Mouse (Mus musculus) MEL (cell line): ENCODE data around the gene Catsperz. TPM values are rescaled to one million over a fixed set of nuclear protein-coding genes. Genes with fewer than 3 reads are reported as not detected.

Source experiments
- DNase-seq: peaks from one replicate; pipeline ENCODE4 v3.0.0; 2011; ENCODE audit warnings: low read depth, low spot score
- H3K27ac ChIP-seq: 2 replicates; pipeline ENCODE4 v1.5.1; 2012; ENCODE audit warnings: low read depth, mild to moderate bottlenecking, control low read depth, low read length, moderate library complexity; ENCODE audit not compliant: control insufficient read depth
- H3K27me3 ChIP-seq, 2 experiments: fragments of 150-350 bp in 1 of 2; sonication (generic) in 1 of 2; 2 replicates each; pipeline ENCODE4 v1.6.1; 2012; ENCODE audit warnings: low read length in 2 of 2, mild to moderate bottlenecking in 2 of 2, improper control_type of control experiment in 1 of 2, moderate library complexity in 1 of 2; ENCODE audit not compliant: insufficient read depth in 2 of 2, control insufficient read depth in 1 of 2
- H3K36me3 ChIP-seq, 2 experiments: 2 replicates each; pipeline ENCODE4 v1.6.1; 2012 to 2014; ENCODE audit warnings: low read length in 2 of 2, improper control_type of control experiment in 1 of 2, inconsistent platforms in 1 of 2, mild to moderate bottlenecking in 1 of 2; ENCODE audit not compliant: insufficient read depth in 2 of 2, control insufficient read depth in 1 of 2
- H3K4me1 ChIP-seq, 2 experiments: fragments of 150-350 bp in 1 of 2; sonication (generic) in 1 of 2; 2 replicates each; pipeline ENCODE4 v1.6.1; 2012; ENCODE audit warnings: low read length in 2 of 2, improper control_type of control experiment in 1 of 2, mild to moderate bottlenecking in 1 of 2; ENCODE audit not compliant: insufficient read depth in 2 of 2, control insufficient read depth in 1 of 2
- H3K4me3 ChIP-seq, 2 experiments: fragments of 150-350 bp in 1 of 2; sonication (generic) in 1 of 2; 2 replicates each; pipeline ENCODE4 v1.5.1; 2012; ENCODE audit warnings: low read depth in 2 of 2, low read length in 2 of 2, mild to moderate bottlenecking in 2 of 2, moderate library complexity in 2 of 2, control low read depth in 1 of 2, improper control_type of control experiment in 1 of 2; ENCODE audit not compliant: control insufficient read depth in 1 of 2, insufficient read depth in 1 of 2
- H3K79me2 ChIP-seq: 2 replicates; pipeline ENCODE4 v1.6.1; 2012; ENCODE audit warnings: mild to moderate bottlenecking, low read length, moderate library complexity; ENCODE audit not compliant: control insufficient read depth, poor library complexity, insufficient read depth
- H3K9ac ChIP-seq: 2 replicates; pipeline ENCODE4 v1.6.1; 2012; ENCODE audit warnings: low read depth, mild to moderate bottlenecking, control low read depth, low read length, moderate library complexity; ENCODE audit not compliant: control insufficient read depth, poor library complexity, severe bottlenecking
- H3K9me3 ChIP-seq: fragments of 150-350 bp; sonication (generic); replicated peaks from 2 replicates; pipeline ENCODE4 v1.6.1; 2012; ENCODE audit warnings: mild to moderate bottlenecking, low read length, improper control_type of control experiment, moderate library complexity; ENCODE audit not compliant: insufficient read depth
- BHLHE40 ChIP-seq: IDR thresholded peaks from 2 replicates; pipeline ENCODE4 v1.6.1; 2012; ENCODE audit warnings: low read depth, mild to moderate bottlenecking, inconsistent platforms, low read length, improper control_type of control experiment, borderline replicate concordance
- CTCF ChIP-seq, 3 experiments: IDR thresholded peaks in 2 of 3; conservative IDR thresholded peaks in 1 of 3; 2 replicates each; pipeline ENCODE4 v1.5.1; 2011 to 2012; ENCODE audit warnings: low read length in 3 of 3, low read depth in 2 of 3, mild to moderate bottlenecking in 2 of 3, improper control_type of control experiment in 1 of 3, inconsistent platforms in 1 of 3, mixed read lengths in 1 of 3, moderate library complexity in 1 of 3; ENCODE audit not compliant: control insufficient read depth in 1 of 3, insufficient read depth in 1 of 3, poor library complexity in 1 of 3, severe bottlenecking in 1 of 3
- E2F4 ChIP-seq: IDR thresholded peaks from 2 replicates; pipeline ENCODE4 v1.6.1; 2011; ENCODE audit warnings: low read depth, low read length, improper control_type of control experiment, borderline replicate concordance
- ETS1 ChIP-seq: IDR thresholded peaks from 2 replicates; pipeline ENCODE4 v1.6.1; 2012; ENCODE audit warnings: low read depth, mild to moderate bottlenecking, inconsistent platforms, low read length, improper control_type of control experiment, moderate library complexity
- GABPA ChIP-seq: IDR thresholded peaks from 2 replicates; pipeline ENCODE4 v1.6.1; 2012; ENCODE audit warnings: low read depth, mild to moderate bottlenecking, inconsistent platforms, low read length, improper control_type of control experiment, moderate library complexity
- HCFC1 ChIP-seq: IDR thresholded peaks from 2 replicates; pipeline ENCODE4 v1.6.1; 2012; ENCODE audit warnings: low read depth, mild to moderate bottlenecking, inconsistent platforms, low read length, improper control_type of control experiment, moderate library complexity
- MAX ChIP-seq: IDR thresholded peaks from 2 replicates; pipeline ENCODE4 v1.6.1; 2011; ENCODE audit warnings: low read length, improper control_type of control experiment
- MEF2A ChIP-seq: IDR thresholded peaks from 2 replicates; pipeline ENCODE4 v1.6.1; 2014; ENCODE audit warnings: low read depth, mild to moderate bottlenecking, inconsistent platforms, low read length, improper control_type of control experiment; ENCODE audit not compliant: poor library complexity, insufficient replicate concordance, severe bottlenecking; ENCODE audit errors: extremely low read depth
- MXI1 ChIP-seq: IDR thresholded peaks from 2 replicates; pipeline ENCODE4 v1.6.1; 2011; ENCODE audit warnings: mild to moderate bottlenecking, low read depth, low read length, improper control_type of control experiment
- NELFE ChIP-seq: IDR thresholded peaks from 2 replicates; pipeline ENCODE4 v1.6.1; 2011; ENCODE audit warnings: low read depth, low read length, improper control_type of control experiment
- POLR2A ChIP-seq, 2 experiments: IDR thresholded peaks; 2 replicates each; pipeline ENCODE4 v1.6.1; 2011 to 2012; ENCODE audit warnings: low read length in 2 of 2, mild to moderate bottlenecking in 2 of 2, control low read depth in 1 of 2, improper control_type of control experiment in 1 of 2, low read depth in 1 of 2, moderate library complexity in 1 of 2; ENCODE audit not compliant: control insufficient read depth in 1 of 2, insufficient read depth in 1 of 2, poor library complexity in 1 of 2
- POLR2AphosphoS5 ChIP-seq: IDR thresholded peaks from 2 replicates; pipeline ENCODE4 v1.6.1; 2012; ENCODE audit warnings: low read depth, borderline replicate concordance, mild to moderate bottlenecking, inconsistent platforms, low read length, moderate library complexity, mixed read lengths
- SIN3A ChIP-seq: IDR thresholded peaks from 2 replicates; pipeline ENCODE4 v1.6.1; 2012; ENCODE audit warnings: low read length, improper control_type of control experiment, inconsistent platforms
- SMC3 ChIP-seq: IDR thresholded peaks from 2 replicates; pipeline ENCODE4 v1.6.1; 2011; ENCODE audit warnings: low read depth, low read length, improper control_type of control experiment
- TBP ChIP-seq: IDR thresholded peaks from 2 replicates; pipeline ENCODE4 v1.8.0; 2011; ENCODE audit warnings: low read depth, low read length, improper control_type of control experiment
- TCF12 ChIP-seq: IDR thresholded peaks from 2 replicates; pipeline ENCODE4 v1.6.1; 2014; ENCODE audit warnings: low read depth, mild to moderate bottlenecking, inconsistent platforms, low read length, improper control_type of control experiment, moderate library complexity
- UBTF ChIP-seq: IDR thresholded peaks from 2 replicates; pipeline ENCODE4 v1.6.1; 2012; ENCODE audit warnings: low read depth, mild to moderate bottlenecking, inconsistent platforms, low read length, improper control_type of control experiment, moderate library complexity, borderline replicate concordance; ENCODE audit not compliant: insufficient read depth
- ZMIZ1 ChIP-seq: IDR thresholded peaks from 2 replicates; pipeline ENCODE4 v1.6.1; 2012; ENCODE audit warnings: low read depth, mild to moderate bottlenecking, inconsistent platforms, low read length, improper control_type of control experiment, moderate library complexity
- ZNF384 ChIP-seq: IDR thresholded peaks from 2 replicates; pipeline ENCODE4 v1.6.1; 2012; ENCODE audit warnings: low read depth, mild to moderate bottlenecking, inconsistent platforms, low read length, improper control_type of control experiment
- polyA plus RNA-seq, 2 experiments: library from polyadenylated mRNA; stranded (reverse) in 1 of 2; unstranded in 1 of 2; fragments of >175 nt in 1 of 2; fragments of >200 nt in 1 of 2; gene quantifications; 2 replicates each; pipeline versions ENCODE4 v1.2.1 to v1.2.4; 2012; ENCODE audit warnings: low replicate concordance in 2 of 2, low read depth in 1 of 2; ENCODE audit not compliant: insufficient read length in 2 of 2, insufficient read depth in 1 of 2, missing spikeins in 1 of 2
- total RNA-seq: library from RNA; depleted of rRNA; stranded (reverse); fragments of 300-350 nt; gene quantifications from 2 replicates; pipeline ENCODE4 v1.2.3, GENCODE M21; 2012

Catsperz gene
- total and polyA plus RNA-seq, 3 experiments = 0.65 to 2.4 TPM; not detected in 1

DNA sequence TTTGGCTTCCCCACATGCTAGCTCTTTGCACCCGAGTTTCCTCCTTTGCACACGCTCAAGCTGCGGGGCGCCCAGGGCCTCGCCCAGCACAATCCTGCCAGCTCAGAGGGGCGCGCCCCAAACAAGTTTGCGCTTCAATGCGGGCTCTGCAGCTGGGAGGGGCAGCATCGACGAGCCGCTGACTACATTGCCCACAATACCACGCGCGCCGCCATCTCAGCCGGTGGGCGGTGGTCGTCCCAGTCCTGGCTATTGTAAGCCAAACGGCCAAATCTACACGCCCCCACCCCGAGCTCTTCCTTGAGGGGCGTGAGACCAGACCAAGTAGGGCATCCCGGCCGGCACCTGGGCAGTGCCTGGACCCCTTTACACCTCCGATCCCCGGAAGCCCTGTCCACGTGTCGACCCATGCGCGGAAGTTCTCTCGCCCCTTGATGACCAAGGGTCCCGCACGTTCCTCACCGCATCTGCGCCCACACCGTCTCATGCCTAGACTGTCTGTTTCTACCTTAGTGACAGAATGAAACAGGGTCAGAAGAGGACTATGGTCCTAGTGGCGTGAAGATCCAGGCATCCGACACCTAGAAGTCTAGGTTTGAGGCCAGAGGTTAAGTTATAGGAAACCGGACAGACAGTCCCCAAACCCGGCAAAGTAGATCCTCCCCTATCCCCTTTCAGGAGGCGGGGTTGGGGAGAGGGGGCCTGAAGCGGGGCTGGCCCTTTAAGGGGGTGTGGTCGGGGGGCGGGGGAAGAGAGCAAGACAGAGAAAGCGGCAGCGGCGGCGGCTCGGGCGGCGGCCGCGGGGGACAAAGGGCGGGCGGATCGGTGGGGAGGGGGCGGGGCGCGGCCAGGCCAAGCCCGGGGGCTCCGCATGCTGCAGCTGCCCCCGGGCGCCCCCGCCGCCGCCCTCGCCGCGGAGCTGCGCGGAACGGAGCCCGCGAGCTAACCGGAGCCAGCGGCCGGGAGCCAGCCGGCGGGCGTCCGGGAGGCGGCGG, 49.3 kb upstream of the Catsperz start, which contains the start of gene Ppp1r14b (continued):
- TF ChIP-seq BHLHE40 (no peak), POLR2AphosphoS5 (no peak), GABPA (no peak), UBTF (no peak), CTCF (IDR thresholded peaks at IDR 0.05 in 2 of 3, conservative IDR thresholded peaks at IDR 0.05 in 1 of 3; ENCODE audit: control insufficient read depth in 1 of 3, insufficient read depth in 1 of 3, low read depth in 2 of 3, low read length in 3 of 3, poor library complexity in 1 of 3, severe bottlenecking in 1 of 3) (no peak)

DNA sequence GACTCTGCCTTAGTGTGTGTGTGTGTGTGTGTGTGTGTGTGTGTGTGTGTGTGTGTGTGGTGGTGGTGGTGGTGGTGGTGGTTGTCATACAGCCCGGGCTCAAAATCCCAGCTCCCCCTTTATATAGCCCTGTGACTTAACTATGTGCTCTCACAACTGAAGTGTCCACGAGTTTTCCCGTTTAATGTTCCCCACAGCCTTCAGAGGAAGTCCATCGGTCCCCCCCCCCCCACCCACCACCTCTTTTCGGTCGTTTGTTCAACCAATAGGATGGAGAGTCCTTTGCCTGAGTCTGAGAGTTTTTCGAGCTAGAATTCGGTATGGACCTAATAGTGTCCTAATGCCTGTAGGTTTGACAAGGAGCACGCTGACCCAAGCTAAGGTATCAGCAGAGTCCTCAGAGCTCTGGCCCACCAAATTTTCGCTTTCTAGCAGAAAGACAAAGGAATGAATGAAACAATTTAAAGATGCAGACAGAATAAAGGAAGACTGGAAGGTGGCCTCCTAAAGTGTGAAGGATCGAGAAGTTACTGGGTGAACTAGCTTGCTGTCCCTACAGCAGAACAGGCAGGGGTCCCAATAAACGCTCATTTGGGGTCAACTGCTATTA, 48.5 kb upstream of the Catsperz start:
- Histone ChIP-seq H3K27ac (peak overlapping the region; percentile 94), H3K9ac (peak overlapping the region; percentile 77), H3K36me3 (peaks cover 0 to 27% of the 10 kb centered on the region in 2 experiments; a peak in 2 of 4 replicates), H3K27me3 (no peaks in the 10 kb centered on the region), H3K4me3 (peak overlapping the region; percentile 57 to 74), H3K79me2 (peaks cover 31% of the 10 kb centered on the region), H3K4me1 (peaks cover 4 to 51% of the 10 kb centered on the region in 2 experiments), H3K9me3 (no peaks in the 10 kb centered on the region)
- no peak for TF ChIP-seq HCFC1
- peak; percentile 42; the same call in 1 of the 2 replicates for TF ChIP-seq NELFE
- 0 out of 2 replicates have a peak, but pooled peaks have one; percentile 14 for TF ChIP-seq MAX
- no peak for TF ChIP-seq E2F4
- peak; percentile 76 for DNase-seq

DNA sequence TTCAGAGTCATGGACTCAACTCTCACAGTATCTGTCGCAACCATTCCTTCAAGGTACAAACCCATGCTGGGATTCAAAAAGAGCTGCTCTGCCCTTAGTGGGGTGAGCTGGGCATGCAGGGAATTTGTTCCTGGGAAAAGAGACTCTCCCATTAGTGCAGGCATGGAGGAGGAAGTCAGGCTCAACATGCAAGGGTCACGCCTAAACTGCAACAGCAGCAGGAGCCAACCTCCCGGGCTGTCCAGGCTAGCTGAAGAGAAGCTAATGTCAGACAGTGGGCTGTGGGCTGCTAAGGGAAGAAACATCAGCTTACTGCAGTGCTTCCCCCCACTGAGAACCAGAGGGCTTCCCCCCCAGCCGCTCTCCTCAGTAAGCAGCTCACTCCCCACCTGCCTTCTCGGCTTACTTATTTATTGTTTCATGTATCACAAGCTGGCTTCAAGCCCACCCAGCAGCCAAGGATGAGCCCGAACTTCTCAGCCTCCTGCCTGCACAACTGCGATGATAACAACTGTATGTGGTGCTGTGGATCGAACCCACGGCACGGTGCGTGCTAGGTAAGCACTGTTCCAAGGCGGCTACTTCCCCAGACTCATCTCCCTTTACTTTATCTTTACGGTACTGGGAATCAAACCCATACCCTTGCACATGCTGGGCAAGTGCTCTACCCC, 47.2 kb upstream of the Catsperz start:
- Histone ChIP-seq H3K36me3 (peaks cover 0 to 24% of the 10 kb centered on the region in 2 experiments; a peak in 2 of 4 replicates), H3K27ac (peak overlapping the region; percentile 41), H3K4me3 (peak overlapping the region; percentile 9 to 19; a peak in 2 of 4 replicates), H3K79me2 (peaks cover 21% of the 10 kb centered on the region), H3K4me1 (peaks cover 4 to 46% of the 10 kb centered on the region in 2 experiments), H3K9me3 (no peaks in the 10 kb centered on the region), H3K9ac (peak overlapping the region; percentile 77), H3K27me3 (no peaks in the 10 kb centered on the region)
- TF ChIP-seq ZNF384 = no peak
- no peak for TF ChIP-seq HCFC1
- no peak; the same call in 1 of the 2 replicates for TF ChIP-seq SIN3A
- TF ChIP-seq MXI1 = no peak
- no peak for TF ChIP-seq TCF12
- TF ChIP-seq POLR2A (IDR thresholded peaks at IDR 0.05; ENCODE audit: control insufficient read depth in 1 of 2, insufficient read depth in 1 of 2, low read depth in 1 of 2, low read length in 2 of 2, poor library complexity in 1 of 2) = no peak
- no peak for TF ChIP-seq TBP
- no peak for TF ChIP-seq MEF2A
- no peak for TF ChIP-seq ZMIZ1
- TF ChIP-seq GABPA = no peak
- TF ChIP-seq ETS1 = no peak
- no peak for TF ChIP-seq SMC3
- DNase-seq = peak; percentile 51
